Mouse (Mus musculus): ENCODE measurements around the gene Bicd2.

- TF ChIP-seq POLR2A (IDR thresholded peaks at IDR 0.05; ENCODE audit: control insufficient read depth, extremely low read depth, insufficient read depth, low read length, poor library complexity) (0 out of 2 replicates have a peak, but pooled peaks have one; percentile 52), CTCF (IDR thresholded peaks at IDR 0.05; ENCODE audit: borderline replicate concordance, control insufficient read depth, extremely low read depth, insufficient read depth, low read length, poor library complexity) (no peak)
Measured at GRCm38 (mm10) chr13:49308861-49309403, 32.5 kb upstream of the Bicd2 start.
